Mouse (Mus musculus) bone marrow, adult 2 months (tissue): ENCODE measurements around the gene Rhox3a.
"Not testable (repeated sequence)": the region's sequence is repeated elsewhere in the genome, so short reads cannot be mapped to it uniquely, and the experiment has no call there.

Experiments used
- CTCF ChIP-seq: fragments of 200-500 bp; IDR thresholded peaks from 2 replicates; pipeline ENCODE4 v1.5.1; 2011; ENCODE audit warnings: low read length, control low read depth; ENCODE audit not compliant: control insufficient read depth, insufficient read depth
- POLR2A ChIP-seq: fragments of 200-500 bp; IDR thresholded peaks from 2 replicates; pipeline ENCODE4 v1.6.1; 2011; ENCODE audit warnings: low read depth, mild to moderate bottlenecking, control low read depth, low read length, borderline replicate concordance; ENCODE audit not compliant: control insufficient read depth

DNA sequence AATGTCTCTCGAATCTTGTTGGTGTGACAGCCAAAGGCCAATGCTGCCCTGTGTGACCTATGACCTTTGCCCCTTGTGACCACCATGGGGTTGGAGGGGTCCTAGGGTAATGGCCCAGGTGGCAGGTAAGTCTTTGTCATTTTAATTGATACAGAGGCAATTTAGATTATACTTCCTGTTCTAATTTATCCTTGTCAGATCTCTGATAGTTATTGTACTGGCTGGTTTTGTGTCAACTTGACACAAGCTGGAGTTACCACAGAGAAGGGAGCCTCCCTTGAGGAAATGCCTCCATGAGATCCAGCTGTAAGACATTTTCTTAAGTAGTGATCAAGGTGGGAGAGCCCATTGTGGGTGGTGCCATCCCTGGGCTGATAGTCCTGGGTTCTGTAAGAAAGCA is 27.6 kb upstream of the Rhox3a start, which contains the start of gene Rhox1:
- TF ChIP-seq CTCF, POLR2A: not testable (repeated sequence)
